Mouse (Mus musculus): ENCODE data around the gene Ppl.

Ppl gene

GRCm38 (mm10) chr16:5036649-5037234 lies 95.5 kb downstream of the Ppl start:
- DNase-seq (ENCODE audit: low spot score in 2 of 2), result peak in 1 of 2 experiments; percentile 9

Measured in urinary bladder, adult 18-20 months (tissue).